Mouse (Mus musculus): ENCODE measurements at regions not wholly inside any gene's neighbourhood (a gene's known extent, or its start where the extent isn't known, plus 50 kb on each side); places are given as distances from the start of the nearest gene placed in this dataset.

GRCm38 (mm10) chr14:24886164-24886563 lies 399.2 kb downstream of the Rps24 start:
- TF ChIP-seq CTCF (IDR thresholded peaks at IDR 0.05; ENCODE audit: extremely low read depth, insufficient read length, insufficient replicate concordance, low read depth, low read length) (no peak), POLR2A (IDR thresholded peaks at IDR 0.05; ENCODE audit: low read depth, low read length) (no peak)

All from small intestine, adult 2 months (tissue).